Mouse (Mus musculus): Measurements from ENCODE around the gene Bst2. TPM values are rescaled to one million over a fixed set of nuclear protein-coding genes. Genes with fewer than 3 reads are reported as not detected.

Gene Bst2
- polyA plus RNA-seq, 1 experiment from 2014 or later = 2.8 TPM

DNA sequence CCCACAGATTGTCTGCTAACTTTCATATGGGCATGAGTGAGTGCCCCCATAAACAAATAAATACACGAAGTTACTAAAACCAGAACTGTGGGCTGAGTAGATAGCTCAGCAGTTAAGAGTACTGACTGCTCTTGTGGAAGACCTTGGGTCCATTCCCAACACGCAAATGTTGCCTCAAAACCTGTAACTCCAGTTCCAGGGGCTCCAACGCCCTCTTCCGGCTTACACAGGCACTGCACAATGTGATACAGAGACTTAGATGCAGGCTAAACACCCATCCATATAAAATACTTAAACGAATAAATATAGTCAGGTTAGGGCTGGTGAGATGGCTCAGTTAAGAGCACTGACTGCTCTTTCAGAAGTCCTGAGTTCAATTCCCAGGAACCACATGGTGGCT lies 22.2 kb downstream of the Bst2 start:
- DNase-seq (ENCODE audit: low spot score) = no peak
- WGBS = 68% methylated on average over 5 of the region's 5 CpGs
- Histone ChIP-seq H3K36me3 (ENCODE audit: control insufficient read depth, insufficient read depth, low read length) (no peaks in the 10 kb centered on the region), H3K4me1 (ENCODE audit: control insufficient read depth, insufficient read depth, low read length) (no peaks in the 10 kb centered on the region), H3K27ac (ENCODE audit: low read depth, low read length) (no peak overlapping the region), H3K9ac (ENCODE audit: low read length) (no peak overlapping the region), H3K4me2 (ENCODE audit: low read length) (no peak overlapping the region), H3K9me3 (replicated peaks; ENCODE audit: control insufficient read depth, low read length) (no peaks in the 10 kb centered on the region), H3K4me3 (ENCODE audit: low read depth, low read length) (no peak overlapping the region), H3K27me3 (replicated peaks; ENCODE audit: control insufficient read depth, insufficient read depth, low read length) (no peaks in the 10 kb centered on the region; the same call in 1 of the 2 replicates)
- ATAC-seq = no peak

- Histone ChIP-seq H3K27ac (ENCODE audit: low read depth, low read length) (no peak overlapping the region), H3K4me3 (ENCODE audit: low read depth, low read length) (no peak overlapping the region), H3K9ac (ENCODE audit: low read length) (no peak overlapping the region), H3K27me3 (replicated peaks; ENCODE audit: control insufficient read depth, insufficient read depth, low read length) (peaks cover 10% of the 10 kb centered on the region), H3K4me1 (ENCODE audit: control insufficient read depth, insufficient read depth, low read length) (no peaks in the 10 kb centered on the region), H3K36me3 (ENCODE audit: control insufficient read depth, insufficient read depth, low read length) (no peaks in the 10 kb centered on the region), H3K4me2 (ENCODE audit: low read length) (no peak overlapping the region), H3K9me3 (replicated peaks; ENCODE audit: control insufficient read depth, low read length) (no peaks in the 10 kb centered on the region)
- WGBS = 72% methylated on average over 15 of the region's 15 CpGs
- no peak for ATAC-seq
- DNase-seq (ENCODE audit: low spot score) = no peak
These were observed 24.1 kb downstream of the Bst2 start for GRCm38 (mm10) chr8:71513018-71513754.

- no peak for ATAC-seq
- no peak for DNase-seq (ENCODE audit: low spot score)
- Histone ChIP-seq H3K4me1 (ENCODE audit: control insufficient read depth, insufficient read depth, low read length) (no peaks in the 10 kb centered on the region), H3K27ac (ENCODE audit: low read depth, low read length) (no peak within 1 kb of the TSS), H3K36me3 (ENCODE audit: control insufficient read depth, insufficient read depth, low read length) (no peaks in the 10 kb centered on the region), H3K4me2 (ENCODE audit: low read length) (no peak within 1 kb of the TSS), H3K9me3 (replicated peaks; ENCODE audit: control insufficient read depth, low read length) (no peaks in the 10 kb centered on the region), H3K4me3 (ENCODE audit: low read depth, low read length) (no peak within 1 kb of the TSS), H3K27me3 (replicated peaks; ENCODE audit: control insufficient read depth, insufficient read depth, low read length) (peaks cover 25% of the 10 kb centered on the region), H3K9ac (ENCODE audit: low read length) (no peak within 1 kb of the TSS)
- 82% methylated on average over 14 of the region's 14 CpGs for WGBS
These were observed 25.6 kb downstream of the Bst2 start, which contains the start of gene Plvap for GRCm38 (mm10) chr8:71511644-71512043. Gene Plvap, minus strand, starts transcription at chr8:71511752.

- no peak overlapping the region for H3K27ac ChIP-seq (ENCODE audit: low read depth, low read length)
- no peaks in the 10 kb centered on the region for H3K36me3 ChIP-seq (ENCODE audit: control insufficient read depth, insufficient read depth, low read length)
- ATAC-seq (no peak), DNase-seq (ENCODE audit: low spot score) (no peak)
- no peak overlapping the region for H3K4me2 ChIP-seq (ENCODE audit: low read length)
- no peaks in the 10 kb centered on the region for H3K9me3 ChIP-seq (replicated peaks; ENCODE audit: control insufficient read depth, low read length)
- H3K4me3 ChIP-seq (ENCODE audit: low read depth, low read length) = no peak overlapping the region
- no peak overlapping the region for H3K9ac ChIP-seq (ENCODE audit: low read length)
- peaks cover 32% of the 10 kb centered on the region for H3K27me3 ChIP-seq (replicated peaks; ENCODE audit: control insufficient read depth, insufficient read depth, low read length)
- 63% methylated on average over 2 of the region's 2 CpGs for WGBS
- no peaks in the 10 kb centered on the region for H3K4me1 ChIP-seq (ENCODE audit: control insufficient read depth, insufficient read depth, low read length)
These were observed 27.9 kb downstream of the Bst2 start for GRCm38 (mm10) chr8:71509316-71509715.

DNA sequence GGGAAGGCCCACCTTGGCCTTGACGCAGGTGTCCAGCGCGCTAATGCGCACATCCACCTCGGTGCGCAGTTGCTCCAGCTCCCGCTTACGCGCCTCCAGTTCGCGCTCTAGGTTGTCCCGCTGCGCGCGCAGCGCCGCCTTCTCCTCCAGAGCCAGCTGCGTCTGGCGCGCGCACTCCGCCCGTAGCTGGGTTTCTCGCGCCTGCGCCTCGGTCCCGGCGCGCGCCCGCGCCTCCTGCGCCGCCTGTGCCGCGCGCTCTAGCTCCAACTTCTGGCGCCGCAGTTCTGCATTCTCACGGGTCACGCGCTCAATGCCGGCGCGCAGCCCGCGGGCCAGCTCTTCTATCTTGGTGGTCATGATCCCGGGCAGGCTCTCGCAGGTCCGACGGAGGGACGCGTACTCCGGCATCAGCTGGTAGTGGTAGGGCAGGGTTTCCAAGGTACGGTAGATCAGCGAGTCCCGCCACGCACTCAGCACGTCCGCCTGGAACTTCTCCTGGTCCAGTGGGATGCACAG lies 29.6 kb downstream of the Bst2 start:
- DNase-seq (ENCODE audit: low spot score) (peak; percentile 94), ATAC-seq (peak; percentile 90)
- Histone ChIP-seq H3K9me3 (replicated peaks; ENCODE audit: control insufficient read depth, low read length) (no peaks in the 10 kb centered on the region), H3K36me3 (ENCODE audit: control insufficient read depth, insufficient read depth, low read length) (no peaks in the 10 kb centered on the region), H3K4me2 (ENCODE audit: low read length) (peak overlapping the region; percentile 56), H3K27me3 (replicated peaks; ENCODE audit: control insufficient read depth, insufficient read depth, low read length) (peaks cover 32% of the 10 kb centered on the region), H3K4me3 (ENCODE audit: low read depth, low read length) (peak overlapping the region; percentile 29), H3K4me1 (ENCODE audit: control insufficient read depth, insufficient read depth, low read length) (no peaks in the 10 kb centered on the region), H3K27ac (ENCODE audit: low read depth, low read length) (no peak overlapping the region), H3K9ac (ENCODE audit: low read length) (peak overlapping the region; percentile 45)
- 0% methylated on average over 59 of the region's 61 CpGs for WGBS

DNA sequence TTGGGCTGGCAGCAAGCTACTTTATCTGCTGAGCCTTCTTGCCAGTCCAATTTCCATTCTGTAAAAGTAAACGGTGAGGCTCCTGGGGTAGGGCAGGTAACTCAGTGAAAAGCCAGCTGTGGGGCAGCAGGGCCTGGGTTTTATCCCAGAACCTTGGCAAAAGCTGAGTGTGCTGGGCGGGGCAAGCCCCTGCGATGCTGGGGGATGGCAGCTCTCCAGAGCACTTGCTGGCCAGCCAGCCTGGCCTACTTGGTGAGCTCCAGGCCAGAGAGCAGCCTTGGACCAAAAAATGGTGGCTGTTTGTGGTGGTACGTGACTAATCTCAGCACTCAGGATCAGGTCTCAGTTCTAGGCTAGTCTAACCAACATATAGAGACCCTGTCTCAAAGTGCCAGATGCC lies 31.3 kb downstream of the Bst2 start:
- H3K9me3 ChIP-seq (replicated peaks; ENCODE audit: control insufficient read depth, low read length) = no peaks in the 10 kb centered on the region
- no peak overlapping the region for H3K27ac ChIP-seq (ENCODE audit: low read depth, low read length)
- no peak overlapping the region for H3K4me2 ChIP-seq (ENCODE audit: low read length)
- no peak for ATAC-seq
- no peaks in the 10 kb centered on the region for H3K4me1 ChIP-seq (ENCODE audit: control insufficient read depth, insufficient read depth, low read length)
- H3K9ac ChIP-seq (ENCODE audit: low read length) = no peak overlapping the region
- no peak for DNase-seq (ENCODE audit: low spot score)
- 82% methylated on average over 4 of the region's 4 CpGs for WGBS
- no peaks in the 10 kb centered on the region for H3K36me3 ChIP-seq (ENCODE audit: control insufficient read depth, insufficient read depth, low read length)
- no peak overlapping the region for H3K4me3 ChIP-seq (ENCODE audit: low read depth, low read length)
- H3K27me3 ChIP-seq (replicated peaks; ENCODE audit: control insufficient read depth, insufficient read depth, low read length) = peaks cover 32% of the 10 kb centered on the region

DNA sequence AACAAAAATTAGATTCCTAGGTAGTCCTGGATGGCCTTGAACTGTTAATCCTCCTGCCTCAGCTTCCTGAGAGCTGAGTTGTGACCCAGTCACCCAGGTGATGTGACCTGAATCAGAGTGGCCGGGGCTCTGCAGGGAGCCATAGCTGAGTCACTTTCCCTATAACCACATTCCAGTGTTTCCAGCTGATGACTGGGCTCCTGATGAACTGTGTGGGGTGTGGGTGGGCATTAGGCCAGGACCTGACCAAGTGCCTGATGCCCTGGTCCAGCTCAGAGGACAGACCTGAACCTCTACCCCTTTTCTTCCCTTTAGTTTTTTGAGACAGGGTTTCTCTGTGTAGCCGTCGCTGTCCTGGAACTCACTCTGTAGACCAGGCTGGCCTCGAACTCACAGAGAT lies 31.9 kb downstream of the Bst2 start:
- ATAC-seq (no peak), DNase-seq (ENCODE audit: low spot score) (no peak)
- Histone ChIP-seq H3K36me3 (ENCODE audit: control insufficient read depth, insufficient read depth, low read length) (no peaks in the 10 kb centered on the region), H3K9me3 (replicated peaks; ENCODE audit: control insufficient read depth, low read length) (no peaks in the 10 kb centered on the region), H3K4me1 (ENCODE audit: control insufficient read depth, insufficient read depth, low read length) (no peaks in the 10 kb centered on the region), H3K9ac (ENCODE audit: low read length) (no peak overlapping the region), H3K4me2 (ENCODE audit: low read length) (no peak overlapping the region), H3K27ac (ENCODE audit: low read depth, low read length) (no peak overlapping the region), H3K4me3 (ENCODE audit: low read depth, low read length) (no peak overlapping the region), H3K27me3 (replicated peaks; ENCODE audit: control insufficient read depth, insufficient read depth, low read length) (peaks cover 32% of the 10 kb centered on the region)
- 89% methylated on average over 4 of the region's 4 CpGs for WGBS

DNA sequence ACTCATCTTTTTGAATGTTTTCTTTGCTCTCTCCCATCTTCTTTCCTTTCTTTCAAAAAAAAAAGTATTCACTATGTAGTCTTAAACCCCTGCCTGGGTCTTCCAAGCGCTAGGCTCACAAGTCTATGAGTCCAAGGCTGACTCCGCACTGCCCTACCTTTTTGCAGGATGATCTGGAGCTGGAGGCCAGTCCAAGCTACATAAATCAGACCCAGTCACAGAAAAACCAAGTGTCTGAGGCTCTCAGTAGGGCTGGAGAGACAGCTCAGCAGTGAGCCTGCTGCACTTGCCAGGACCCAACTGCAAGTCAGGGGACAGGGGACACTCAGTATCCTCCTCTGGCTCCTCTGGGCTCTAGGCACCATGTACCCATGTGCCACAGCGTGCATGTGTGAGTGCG lies 32.9 kb downstream of the Bst2 start:
- WGBS = 90% methylated on average over 4 of the region's 4 CpGs
- ATAC-seq = no peak
- H3K27me3 ChIP-seq (replicated peaks; ENCODE audit: control insufficient read depth, insufficient read depth, low read length) = peaks cover 32% of the 10 kb centered on the region

More for the DNA sequence above, 32.9 kb downstream of the Bst2 start:
- Histone ChIP-seq H3K36me3 (ENCODE audit: control insufficient read depth, insufficient read depth, low read length) (no peaks in the 10 kb centered on the region), H3K9me3 (replicated peaks; ENCODE audit: control insufficient read depth, low read length) (no peaks in the 10 kb centered on the region), H3K27ac (ENCODE audit: low read depth, low read length) (no peak overlapping the region), H3K4me2 (ENCODE audit: low read length) (no peak overlapping the region), H3K4me1 (ENCODE audit: control insufficient read depth, insufficient read depth, low read length) (no peaks in the 10 kb centered on the region), H3K4me3 (ENCODE audit: low read depth, low read length) (no peak overlapping the region), H3K9ac (ENCODE audit: low read length) (no peak overlapping the region)
- no peak for DNase-seq (ENCODE audit: low spot score)
